Mouse (Mus musculus): ENCODE data around the gene Krtap1-5. TPM values are rescaled to one million over a fixed set of nuclear protein-coding genes. Genes with fewer than 3 reads are reported as not detected.

Gene Krtap1-5
- polyA plus RNA-seq, 1 experiment from 2014 or later, result not detected

Other genes with a start within 250 kb of the Krtap1-5 start
- gene Krt26, start 243.1 kb downstream of the Krtap1-5 start, polyA plus RNA-seq (2015; fragmentation: Nextera tagmentation; extraction: Ambion mirVana), result 0.13 and 0.21 TPM in 2 replicates
- gene Krt27, start 229.9 kb downstream of the Krtap1-5 start, polyA plus RNA-seq (2015; fragmentation: Nextera tagmentation; extraction: Ambion mirVana), result not detected in 2 replicates
- 0.43 and 0.47 TPM in 2 replicates for gene Krt28, start 206.1 kb downstream of the Krtap1-5 start, polyA plus RNA-seq (2015; fragmentation: Nextera tagmentation; extraction: Ambion mirVana)
- gene Krt10, start 191.7 kb downstream of the Krtap1-5 start, polyA plus RNA-seq (2015; fragmentation: Nextera tagmentation; extraction: Ambion mirVana), result 32.7 and 41.6 TPM in 2 replicates
- gene Krt12, start 158.8 kb downstream of the Krtap1-5 start, polyA plus RNA-seq (2015; fragmentation: Nextera tagmentation; extraction: Ambion mirVana), result 0.13 TPM in 1 of 2 replicates, not detected in the other
- gene Krt20, start 142.9 kb downstream of the Krtap1-5 start, polyA plus RNA-seq (2015; fragmentation: Nextera tagmentation; extraction: Ambion mirVana), result 0.17 and 0.22 TPM in 2 replicates
- 0.10 and 0.17 TPM in 2 replicates for gene Krt23, start 87.9 kb downstream of the Krtap1-5 start, polyA plus RNA-seq (2015; fragmentation: Nextera tagmentation; extraction: Ambion mirVana)
- not detected in 2 replicates for gene Krt39, start 59.7 kb downstream of the Krtap1-5 start, polyA plus RNA-seq (2015; fragmentation: Nextera tagmentation; extraction: Ambion mirVana)
- not detected in 2 replicates for gene Krt40, start 37.9 kb downstream of the Krtap1-5 start, polyA plus RNA-seq (2015; fragmentation: Nextera tagmentation; extraction: Ambion mirVana)
- not detected in 2 replicates for gene Krtap3-3, start 30.2 kb downstream of the Krtap1-5 start, polyA plus RNA-seq (2015; fragmentation: Nextera tagmentation; extraction: Ambion mirVana)
- gene Krtap3-2, start 24.2 kb downstream of the Krtap1-5 start, polyA plus RNA-seq (2015; fragmentation: Nextera tagmentation; extraction: Ambion mirVana), result not detected in 2 replicates
- gene Gm11939, start 21.6 kb downstream of the Krtap1-5 start, polyA plus RNA-seq (2015; fragmentation: Nextera tagmentation; extraction: Ambion mirVana), result not detected in 2 replicates
- not detected in 2 replicates for gene Krtap3-1, start 14.4 kb downstream of the Krtap1-5 start, polyA plus RNA-seq (2015; fragmentation: Nextera tagmentation; extraction: Ambion mirVana)
- not detected in 2 replicates for gene Krtap1-4, start 2.6 kb upstream of the Krtap1-5 start, polyA plus RNA-seq (2015; fragmentation: Nextera tagmentation; extraction: Ambion mirVana)
- gene Krtap1-3, start 10.3 kb upstream of the Krtap1-5 start, polyA plus RNA-seq (2015; fragmentation: Nextera tagmentation; extraction: Ambion mirVana), result not detected in 2 replicates
- gene Krtap9-3, start 17.1 kb upstream of the Krtap1-5 start, polyA plus RNA-seq (2015; fragmentation: Nextera tagmentation; extraction: Ambion mirVana), result not detected in 2 replicates
- gene Gm11938, start 22.3 kb upstream of the Krtap1-5 start, polyA plus RNA-seq (2015; fragmentation: Nextera tagmentation; extraction: Ambion mirVana), result not detected in 2 replicates
- not detected in 2 replicates for gene Gm11937, start 29.2 kb upstream of the Krtap1-5 start, polyA plus RNA-seq (2015; fragmentation: Nextera tagmentation; extraction: Ambion mirVana)
- gene Krtap2-4, start 33.8 kb upstream of the Krtap1-5 start, polyA plus RNA-seq (2015; fragmentation: Nextera tagmentation; extraction: Ambion mirVana), result not detected in 2 replicates
- gene Gm11562, start 39.4 kb upstream of the Krtap1-5 start, polyA plus RNA-seq (2015; fragmentation: Nextera tagmentation; extraction: Ambion mirVana), result not detected in 2 replicates
- not detected in 2 replicates for gene Krtap4-1, start 47.2 kb upstream of the Krtap1-5 start, polyA plus RNA-seq (2015; fragmentation: Nextera tagmentation; extraction: Ambion mirVana)
- not detected in 2 replicates for gene Krtap4-2, start 54.1 kb upstream of the Krtap1-5 start, polyA plus RNA-seq (2015; fragmentation: Nextera tagmentation; extraction: Ambion mirVana)
- gene Krtap4-7, start 63.1 kb upstream of the Krtap1-5 start, polyA plus RNA-seq (2015; fragmentation: Nextera tagmentation; extraction: Ambion mirVana), result not detected in 2 replicates
- not detected in 2 replicates for gene Gm11555, start 69.2 kb upstream of the Krtap1-5 start, polyA plus RNA-seq (2015; fragmentation: Nextera tagmentation; extraction: Ambion mirVana)
- not detected in 2 replicates for gene Gm11563, start 77.9 kb upstream of the Krtap1-5 start, polyA plus RNA-seq (2015; fragmentation: Nextera tagmentation; extraction: Ambion mirVana)
- not detected in 2 replicates for gene Krtap4-6, start 84.9 kb upstream of the Krtap1-5 start, polyA plus RNA-seq (2015; fragmentation: Nextera tagmentation; extraction: Ambion mirVana)
- not detected in 2 replicates for gene Gm14190, start 109.7 kb upstream of the Krtap1-5 start, polyA plus RNA-seq (2015; fragmentation: Nextera tagmentation; extraction: Ambion mirVana)
- not detected in 2 replicates for gene Gm14180, start 153.3 kb upstream of the Krtap1-5 start, polyA plus RNA-seq (2015; fragmentation: Nextera tagmentation; extraction: Ambion mirVana)
- not detected in 2 replicates for gene Gm11595, start 191.9 kb upstream of the Krtap1-5 start, polyA plus RNA-seq (2015; fragmentation: Nextera tagmentation; extraction: Ambion mirVana)
- not detected in 2 replicates for gene Krtap4-8, start 199.7 kb upstream of the Krtap1-5 start, polyA plus RNA-seq (2015; fragmentation: Nextera tagmentation; extraction: Ambion mirVana)
- not detected in 2 replicates for gene Krtap4-9, start 204.2 kb upstream of the Krtap1-5 start, polyA plus RNA-seq (2015; fragmentation: Nextera tagmentation; extraction: Ambion mirVana)
- not detected in 2 replicates for gene Gm11596, start 212.5 kb upstream of the Krtap1-5 start, polyA plus RNA-seq (2015; fragmentation: Nextera tagmentation; extraction: Ambion mirVana)
- not detected in 2 replicates for gene Gm11569, start 217.9 kb upstream of the Krtap1-5 start, polyA plus RNA-seq (2015; fragmentation: Nextera tagmentation; extraction: Ambion mirVana)
- not detected in 2 replicates for gene Gm11554, start 223.4 kb upstream of the Krtap1-5 start, polyA plus RNA-seq (2015; fragmentation: Nextera tagmentation; extraction: Ambion mirVana)
- not detected in 2 replicates for gene Krtap4-13, start 228.9 kb upstream of the Krtap1-5 start, polyA plus RNA-seq (2015; fragmentation: Nextera tagmentation; extraction: Ambion mirVana)
- gene Gm11564, start 234.7 kb upstream of the Krtap1-5 start, polyA plus RNA-seq (2015; fragmentation: Nextera tagmentation; extraction: Ambion mirVana), result not detected in 2 replicates